Mouse (Mus musculus) olfactory bulb, adult 2 months (tissue): Measurements from ENCODE around the gene Sorl1.

Experiments
- CTCF ChIP-seq: fragments of 200-500 bp; IDR thresholded peaks from 2 replicates; pipeline ENCODE4 v1.5.1; 2012; ENCODE audit warnings: low read depth, mild to moderate bottlenecking, low read length, moderate library complexity; ENCODE audit not compliant: insufficient read depth
- POLR2A ChIP-seq: fragments of 200-500 bp; IDR thresholded peaks from 2 replicates; pipeline ENCODE4 v1.6.1; 2012; ENCODE audit warnings: mild to moderate bottlenecking, low read depth, low read length, moderate library complexity; ENCODE audit not compliant: insufficient read depth

GRCm38 (mm10) chr9:42106305-42106704, 17.8 kb downstream of the Sorl1 start:
- no peak for TF ChIP-seq CTCF
- no peak for TF ChIP-seq POLR2A
